Mouse (Mus musculus) MEL-GATA-1-ER (cell line): ENCODE measurements at regions not wholly inside any gene's neighbourhood (a gene's known extent, or its start where the extent isn't known, plus 50 kb on each side); places are given as distances from the start of the nearest gene placed in this dataset.

ENCODE experiments used
- DNase-seq: peaks from one replicate; pipeline ENCODE4 v3.0.0-alpha.2; 2012; ENCODE audit warnings: low read depth; ENCODE audit errors: extremely low read depth

GRCm38 (mm10) chrX:146231866-146232590 is 727.0 kb upstream of the Amot start:
- peak; percentile 88 for DNase-seq

- peak; percentile 15 for DNase-seq
Measured at GRCm38 (mm10) chrX:146232795-146233194, 727.8 kb upstream of the Amot start.

- no peak for DNase-seq
Measured at GRCm38 (mm10) chrX:146255755-146256154, 706.6 kb upstream of the Htr2c start.
